Mouse (Mus musculus) midbrain, postnatal 0 days (tissue): ENCODE measurements around the gene Wnk2. TPM values are rescaled to one million over a fixed set of nuclear protein-coding genes. Genes with fewer than 3 reads are reported as not detected.

ENCODE experiments used
- ATAC-seq: fragments of 200-750 bp; cut with Nextera tagmentation; 2 replicates; pipeline ENCODE4 v1.8.0; 2017; ENCODE audit warnings: moderate number of reproducible peaks, mild to moderate bottlenecking, moderate TSS enrichment, moderate library complexity; ENCODE audit not compliant: low FRiP score
- DNase-seq: peaks from one replicate; pipeline ENCODE4 v3.0.0-alpha.2; 2015; ENCODE audit warnings: low spot score
- H3K27ac ChIP-seq: fragments of 300-500 bp; sonication (generic); 2 replicates; pipeline ENCODE4 v1.5.1; 2014; ENCODE audit warnings: low read depth, mild to moderate bottlenecking, low read length, mixed read lengths
- H3K27me3 ChIP-seq: fragments of 300-500 bp; sonication (generic); 2 replicates; pipeline ENCODE4 v1.6.1; 2014; ENCODE audit warnings: low read length, control low read depth, mixed read lengths; ENCODE audit not compliant: insufficient read depth
- H3K36me3 ChIP-seq: fragments of 300-500 bp; sonication (generic); 2 replicates; pipeline ENCODE4 v1.6.1; 2014; ENCODE audit warnings: low read length, control low read depth, mixed read lengths; ENCODE audit not compliant: insufficient read depth
- H3K4me1 ChIP-seq: fragments of 300-500 bp; sonication (generic); 2 replicates; pipeline ENCODE4 v1.6.1; 2014; ENCODE audit warnings: mild to moderate bottlenecking, control low read depth, antibody characterized with exemption, low read length, mixed read lengths; ENCODE audit not compliant: insufficient read depth
- H3K4me2 ChIP-seq: fragments of 300-500 bp; sonication (generic); 2 replicates; pipeline ENCODE4 v1.6.1; 2014; ENCODE audit warnings: low read depth, mild to moderate bottlenecking, low read length, mixed read lengths; ENCODE audit not compliant: poor library complexity, severe bottlenecking
- H3K4me3 ChIP-seq: fragments of 300-500 bp; sonication (generic); 2 replicates; pipeline ENCODE4 v1.5.1; 2014; ENCODE audit warnings: low read depth, mild to moderate bottlenecking, low read length, moderate library complexity
- H3K9ac ChIP-seq: fragments of 300-500 bp; sonication (generic); replicated peaks from 2 replicates; pipeline ENCODE4 v1.6.1; 2014; ENCODE audit warnings: mild to moderate bottlenecking, low read length, moderate library complexity, mixed read lengths; ENCODE audit not compliant: poor library complexity, severe bottlenecking
- H3K9me3 ChIP-seq: fragments of 300-500 bp; sonication (generic); 2 replicates; pipeline ENCODE4 v1.6.1; 2016; ENCODE audit warnings: low read length, control low read depth
- CTCF ChIP-seq: IDR thresholded peaks from 2 replicates; pipeline ENCODE4 v1.5.1; 2016; ENCODE audit warnings: antibody characterized with exemption, mild to moderate bottlenecking
- WGBS: fragments of 180-500 bp; shearing (Covaris S2); extraction: QIAGEN DNeasy Blood & Tissue Kit; methylation state at CpG from one replicate; pipeline ENCODE4 v1.1.7; 2014; 5-methylcytosine and 5-hydroxymethylcytosine counted together
- polyA plus RNA-seq: library from polyadenylated mRNA; unstranded; fragments of >200 nt; fragmentation: Nextera tagmentation; extraction: Ambion mirVana; gene quantifications from 2 replicates; pipeline ENCODE4 v1.2.1, GENCODE M21; 2015
- total RNA-seq: library from RNA; depleted of rRNA; stranded (reverse); fragments of >200 nt; gene quantifications from 2 replicates; pipeline ENCODE4 v1.2.3, GENCODE M21; 2014

Wnk2 gene
- total and polyA plus RNA-seq, 2 experiments from 2014 or later = 17.7 to 62.9 TPM

DNA sequence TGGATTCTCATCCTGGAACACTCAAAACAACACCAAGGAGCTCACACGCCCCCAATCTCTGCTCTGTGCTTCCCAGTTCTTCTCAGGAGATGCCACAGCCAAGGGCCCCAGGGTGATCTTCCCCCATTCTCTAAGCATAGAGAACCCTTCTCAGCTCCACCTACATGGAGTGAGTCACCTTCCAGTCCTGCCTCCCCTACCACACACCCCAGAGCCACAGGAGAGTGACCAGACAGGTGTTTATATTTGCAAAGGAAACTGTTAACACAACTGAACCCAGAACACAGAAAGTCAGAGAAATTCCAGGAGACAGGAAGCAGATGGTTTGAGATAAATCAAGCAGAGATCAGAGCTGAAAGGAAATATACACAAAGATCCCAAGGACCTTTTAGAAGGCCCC, 43.9 kb downstream of the Wnk2 start:
- Histone ChIP-seq H3K4me2 (no peak overlapping the region), H3K9me3 (no peaks in the 10 kb centered on the region), H3K4me1 (no peaks in the 10 kb centered on the region), H3K27me3 (no peaks in the 10 kb centered on the region), H3K9ac (no peak overlapping the region), H3K36me3 (peaks cover 4% of the 10 kb centered on the region; the same call in 1 of the 2 replicates), H3K4me3 (no peak overlapping the region), H3K27ac (no peak overlapping the region)
- DNase-seq (no peak), ATAC-seq (no peak)
- 84% methylated on average over 1 of the region's 1 CpGs for WGBS
- no peak for TF ChIP-seq CTCF

DNA sequence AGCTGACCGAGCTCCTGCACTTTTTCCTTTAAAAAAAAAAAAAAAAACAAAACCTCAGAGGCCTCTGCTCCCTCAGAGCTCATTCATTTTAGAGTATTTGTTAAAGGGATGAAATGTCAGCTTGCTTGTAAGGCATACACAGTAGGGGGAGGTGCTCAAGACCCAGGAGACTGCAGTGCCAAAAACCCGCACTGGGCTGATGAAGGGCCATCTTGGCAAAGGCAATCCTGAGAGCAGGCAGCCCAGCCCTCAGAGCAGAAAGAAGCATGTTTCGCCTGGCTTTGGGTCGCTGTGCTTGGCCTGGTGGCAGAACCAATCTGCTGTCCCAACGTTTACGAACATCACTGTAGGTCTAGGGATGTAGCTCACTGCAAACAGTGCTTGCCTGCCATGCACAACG, 44.6 kb downstream of the Wnk2 start:
- DNase-seq = peak; percentile 46
- WGBS = 70% methylated on average over 7 of the region's 7 CpGs

DNA sequence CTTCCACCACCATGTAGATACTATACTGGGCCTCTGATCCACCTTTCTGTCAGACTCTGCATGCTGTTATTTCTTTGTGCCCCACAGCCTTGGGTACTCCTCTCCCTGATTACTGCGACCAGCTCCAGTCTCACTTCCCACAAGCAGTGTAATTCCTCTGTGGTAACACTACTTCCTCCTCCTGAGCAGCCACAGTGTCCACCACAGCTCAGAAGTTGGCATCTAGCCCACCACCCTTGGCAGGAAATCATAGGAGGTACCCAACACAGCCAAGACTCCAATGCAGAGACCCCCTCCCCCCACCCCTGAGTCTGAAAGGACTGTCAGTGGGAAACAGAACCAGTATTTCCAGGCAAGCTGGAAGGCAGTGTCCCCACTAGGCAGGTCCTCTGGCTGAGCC, 47.4 kb downstream of the Wnk2 start:
- TF ChIP-seq CTCF = no peak
- no peak overlapping the region for H3K4me2 ChIP-seq
- no peaks in the 10 kb centered on the region for H3K27me3 ChIP-seq
- no peak overlapping the region for H3K9ac ChIP-seq
- peak; percentile 81 for DNase-seq
- WGBS = 76% methylated on average over 1 of the region's 1 CpGs
- no peaks in the 10 kb centered on the region for H3K4me1 ChIP-seq
- H3K27ac ChIP-seq = no peak overlapping the region
- ATAC-seq = peak; percentile 76
- H3K4me3 ChIP-seq = no peak overlapping the region
- H3K36me3 ChIP-seq = peaks cover 15% of the 10 kb centered on the region
- no peaks in the 10 kb centered on the region for H3K9me3 ChIP-seq

More for the DNA sequence above, 44.6 kb downstream of the Wnk2 start:
- Histone ChIP-seq H3K4me3 (no peak overlapping the region), H3K27ac (no peak overlapping the region), H3K9ac (no peak overlapping the region), H3K36me3 (peaks cover 7% of the 10 kb centered on the region; the same call in 1 of the 2 replicates), H3K9me3 (no peaks in the 10 kb centered on the region), H3K4me2 (no peak overlapping the region), H3K27me3 (no peaks in the 10 kb centered on the region), H3K4me1 (no peaks in the 10 kb centered on the region)
- no peak for ATAC-seq
- TF ChIP-seq CTCF = no peak

DNA sequence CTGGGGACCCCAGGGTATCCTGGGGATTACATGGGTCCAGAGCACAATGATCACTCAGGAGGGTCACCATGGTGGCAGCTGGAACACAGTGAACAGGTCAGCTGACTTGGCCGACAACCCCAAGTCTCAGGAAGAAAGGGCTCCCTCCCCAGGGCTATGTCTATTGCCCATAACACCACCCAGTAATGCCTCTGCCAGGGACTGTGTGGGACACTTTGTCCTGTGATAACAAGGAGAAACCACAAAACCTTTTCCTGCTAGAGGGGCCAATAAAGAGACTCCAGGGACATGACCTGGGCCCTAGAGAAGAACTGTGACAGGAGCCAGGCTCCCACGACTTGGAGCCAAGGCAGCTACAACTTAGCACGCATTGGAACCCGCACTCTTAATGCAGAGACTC, 51.0 kb downstream of the Wnk2 start:
- Histone ChIP-seq H3K4me2 (no peak overlapping the region), H3K4me3 (no peak overlapping the region), H3K27me3 (no peaks in the 10 kb centered on the region), H3K9ac (no peak overlapping the region), H3K36me3 (peaks cover 40% of the 10 kb centered on the region), H3K27ac (no peak overlapping the region), H3K4me1 (no peaks in the 10 kb centered on the region), H3K9me3 (no peaks in the 10 kb centered on the region)
- DNase-seq (no peak), ATAC-seq (no peak)
- 84% methylated on average over 4 of the region's 4 CpGs for WGBS
- TF ChIP-seq CTCF = no peak

DNA sequence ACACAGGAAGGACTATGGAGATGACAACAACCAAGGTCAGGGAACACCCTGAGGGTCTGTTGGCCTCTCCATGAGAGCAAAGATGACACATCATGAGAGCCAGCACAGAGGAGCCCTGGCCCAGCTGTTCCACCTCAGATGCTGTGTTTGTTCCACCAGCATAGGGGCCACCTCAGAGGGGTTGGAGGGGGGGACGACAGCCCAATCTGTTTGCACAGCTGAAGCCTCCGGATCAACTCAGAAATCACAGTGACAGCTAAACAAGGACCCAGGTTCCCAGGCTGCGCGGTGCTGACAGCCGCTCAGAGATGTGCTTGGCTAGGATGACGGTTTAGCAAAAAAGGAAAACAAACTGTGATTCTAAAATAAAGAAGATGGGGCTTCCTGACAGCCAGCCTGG, 53.1 kb downstream of the Wnk2 start:
- Histone ChIP-seq H3K27ac (no peak overlapping the region), H3K4me3 (no peak overlapping the region), H3K36me3 (peaks cover 52% of the 10 kb centered on the region), H3K27me3 (no peaks in the 10 kb centered on the region), H3K4me1 (no peaks in the 10 kb centered on the region), H3K9me3 (no peaks in the 10 kb centered on the region), H3K9ac (no peak overlapping the region), H3K4me2 (no peak overlapping the region)
- no peak for ATAC-seq
- DNase-seq = no peak
- TF ChIP-seq CTCF = no peak
- 64% methylated on average over 6 of the region's 6 CpGs for WGBS

DNA sequence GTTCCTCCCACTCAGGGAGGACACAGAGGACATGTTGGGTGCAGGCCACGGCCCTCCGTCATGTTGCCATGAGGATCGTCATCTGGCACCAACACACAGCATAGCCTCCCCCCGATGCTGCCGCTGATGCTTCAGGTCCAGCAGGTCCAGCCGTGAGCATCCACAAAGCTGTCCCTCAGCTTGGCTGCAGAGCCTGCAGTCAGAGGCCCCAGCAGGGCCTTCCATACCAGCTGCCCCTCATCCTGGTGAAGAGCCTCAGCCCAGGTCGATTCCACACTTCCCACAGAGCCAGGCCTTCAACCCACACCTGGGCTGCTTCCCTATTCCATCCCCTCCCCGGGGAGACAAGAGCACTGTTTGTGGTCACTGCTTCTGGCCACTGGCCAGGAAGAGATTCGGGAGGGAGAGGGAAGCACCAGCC, 54.3 kb downstream of the Wnk2 start:
- peaks cover 50% of the 10 kb centered on the region for H3K36me3 ChIP-seq
- H3K9ac ChIP-seq = no peak overlapping the region
- no peak overlapping the region for H3K4me2 ChIP-seq
- H3K4me1 ChIP-seq = no peaks in the 10 kb centered on the region
- no peaks in the 10 kb centered on the region for H3K27me3 ChIP-seq
- no peak for TF ChIP-seq CTCF
- DNase-seq (peak; percentile 57), ATAC-seq (no peak; the same call in 1 of the 2 replicates)
- H3K27ac ChIP-seq = no peak overlapping the region
- H3K4me3 ChIP-seq = no peak overlapping the region
- WGBS = 71% methylated on average over 9 of the region's 9 CpGs
- H3K9me3 ChIP-seq = no peaks in the 10 kb centered on the region
